In the genomic region with DNA sequence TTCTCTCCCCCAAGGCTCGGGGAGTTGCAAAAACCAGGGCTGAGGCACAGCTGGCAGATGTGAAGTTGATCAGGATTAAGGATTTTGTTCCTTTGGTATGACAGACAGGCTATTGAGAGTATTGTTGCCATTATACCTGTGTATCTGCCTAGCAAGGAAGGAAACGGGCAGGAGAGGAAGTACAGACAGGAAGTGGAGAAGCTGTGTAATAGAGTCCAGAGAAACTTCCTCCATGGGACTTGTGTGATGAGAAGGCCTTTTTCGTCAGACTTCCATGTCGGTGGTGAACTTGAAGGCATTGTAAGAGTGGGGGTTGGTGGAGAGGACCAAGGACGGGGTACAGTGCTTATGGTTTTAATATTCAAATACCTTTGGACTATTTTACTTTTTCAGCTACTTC, we compare ENCODE assay signal across 18 mouse cellular contexts. TPM values are rescaled to one million over a fixed set of nuclear protein-coding genes. Genes with fewer than 3 reads are reported as not detected.
DNase-seq lines count a peak whose midpoint lies in the region; ATAC-seq and TF ChIP-seq lines count a peak whose summit lies in the region.
"Had no signal": no experiment of that assay in that cellular context is flagged by ENCODE, and none has a peak within 500 bp of the region (broad histone marks: within the 10 kb centered on the region; RNA-seq: fewer than 3 reads in every experiment).

No protein-coding gene starts in this region.

- TF ChIP-seq POLR2A in liver, adult 2 months (IDR thresholded peaks at IDR 0.05; ENCODE audit: extremely low read depth, insufficient read depth, low read length) = no peak

- H3K79me2 ChIP-seq in liver, adult 2 months (ENCODE audit: control insufficient read depth, insufficient read depth, low read length) = peaks cover 8% of the 10 kb centered on the region; the same call in 1 of the 2 replicates
- H3K79me2 ChIP-seq in macrophage (ENCODE audit: inconsistent target) = peaks cover 99% of the 10 kb centered on the region

- H3K36me3 ChIP-seq in heart, embryonic 10.5 days = peaks cover 26% of the 10 kb centered on the region
- no peaks in the 10 kb centered on the region for H3K36me3 ChIP-seq in liver, adult 2 months (ENCODE audit: control insufficient read depth, insufficient read depth, low read length)
- H3K36me3 ChIP-seq in liver, embryonic 11.5 days (ENCODE audit: control insufficient read depth, insufficient read depth, low read length) = 0 out of 2 replicates have a peak, but pooled peaks cover 2% of the 10 kb centered on the region
- H3K36me3 ChIP-seq in macrophage (ENCODE audit: inconsistent target) = peaks cover 60% of the 10 kb centered on the region
- peaks cover 2% of the 10 kb centered on the region; the same call in 1 of the 2 replicates for H3K36me3 ChIP-seq in splenic B cell, adult 2 months (ENCODE audit: control insufficient read depth, insufficient read depth, low read length, poor library complexity, severe bottlenecking)
- H3K36me3 ChIP-seq: hindbrain, embryonic 15.5 days had no signal

- 68% methylated on average over 5 of the region's 5 CpGs for WGBS in heart, embryonic 10.5 days
- WGBS in liver, adult 2 months = 76% methylated on average over 5 of the region's 5 CpGs
- 54% methylated on average over 5 of the region's 5 CpGs for WGBS in liver, embryonic 11.5 days
- 25% methylated on average over 5 of the region's 5 CpGs for WGBS in macrophage (ENCODE audit: missing documents)

- no peaks in the 10 kb centered on the region for H3K27me3 ChIP-seq in heart, embryonic 10.5 days (ENCODE audit: insufficient read depth, poor library complexity, severe bottlenecking)
- H3K27me3 ChIP-seq in liver, adult 2 months (ENCODE audit: control insufficient read depth, insufficient read depth, low read length) = no peaks in the 10 kb centered on the region
- no peaks in the 10 kb centered on the region for H3K27me3 ChIP-seq in liver, embryonic 11.5 days (replicated peaks; ENCODE audit: control insufficient read depth, insufficient read depth, low read length)
- H3K27me3 ChIP-seq in splenic B cell, adult 2 months (ENCODE audit: control insufficient read depth, insufficient read depth, low read length, poor library complexity, severe bottlenecking) = no peaks in the 10 kb centered on the region
- H3K27me3 ChIP-seq: embryonic facial prominence, embryonic 13.5 days; hindbrain, embryonic 15.5 days; kidney, embryonic 15.5 days; neural tube, embryonic 13.5 days had no signal

- peaks cover 19% of the 10 kb centered on the region for H3K4me1 ChIP-seq in heart, embryonic 10.5 days
- H3K4me1 ChIP-seq in liver, adult 2 months (ENCODE audit: control insufficient read depth, insufficient read depth, low read length) = peaks cover 9% of the 10 kb centered on the region; the same call in 1 of the 2 replicates
- no peaks in the 10 kb centered on the region for H3K4me1 ChIP-seq in liver, embryonic 11.5 days (replicated peaks; ENCODE audit: control insufficient read depth, insufficient read depth, low read length)
- H3K4me1 ChIP-seq: embryonic facial prominence, embryonic 13.5 days; hindbrain, embryonic 15.5 days; midbrain, embryonic 10.5 days; neural tube, embryonic 13.5 days had no signal

- no peak overlapping the region for H3K4me2 ChIP-seq in liver, embryonic 11.5 days
- H3K4me2 ChIP-seq: embryonic facial prominence, embryonic 13.5 days; hindbrain, embryonic 15.5 days; kidney, embryonic 15.5 days; neural tube, embryonic 13.5 days had no signal

- H3K27ac ChIP-seq in heart, embryonic 10.5 days = peak overlapping the region; percentile 33; the same call in 1 of the 2 replicates
- H3K27ac ChIP-seq in liver, adult 2 months (replicated peaks; ENCODE audit: insufficient read depth, low read depth, low read length) = no peak overlapping the region
- H3K27ac ChIP-seq in liver, embryonic 11.5 days (ENCODE audit: low read depth, low read length) = no peak overlapping the region
- peak overlapping the region; percentile 50 for H3K27ac ChIP-seq in macrophage
- H3K27ac ChIP-seq: embryonic facial prominence, embryonic 13.5 days; hindbrain, embryonic 15.5 days; kidney, embryonic 15.5 days; midbrain, embryonic 10.5 days; neural tube, embryonic 13.5 days had no signal

- DNase-seq in heart, embryonic 10.5 days (ENCODE audit: low spot score) = no peak
- DNase-seq in heart, postnatal 4 days = no peak
- DNase-seq in liver, adult 2 months (ENCODE audit: extremely low read depth, low read depth, low spot score) = peak; percentile 28
- DNase-seq in liver, embryonic 11.5 days (ENCODE audit: low spot score) = no peak
- DNase-seq in splenic B cell, adult 2 months (ENCODE audit: low read depth, low spot score) = peak; percentile 31
- no peak for DNase-seq in embryo, embryonic 9.5 days (ENCODE audit: extremely low spot score)
- DNase-seq: cerebellum, adult 9-11 months had no signal

- H3K4me3 ChIP-seq in heart, embryonic 10.5 days = no peak overlapping the region
- H3K4me3 ChIP-seq in liver, adult 2 months (ENCODE audit: insufficient read depth, low read depth, low read length) = no peak overlapping the region
- no peak overlapping the region for H3K4me3 ChIP-seq in liver, embryonic 11.5 days (ENCODE audit: low read depth, low read length)
- H3K4me3 ChIP-seq in macrophage (ENCODE audit: inconsistent target) = no peak overlapping the region
- H3K4me3 ChIP-seq: embryonic facial prominence, embryonic 13.5 days; hindbrain, embryonic 15.5 days; kidney, embryonic 15.5 days; midbrain, embryonic 10.5 days; neural tube, embryonic 13.5 days had no signal

- no peak overlapping the region for H3K9ac ChIP-seq in liver, adult 2 months (ENCODE audit: low read depth, low read length)
- H3K9ac ChIP-seq in liver, embryonic 11.5 days (ENCODE audit: low read depth, low read length) = no peak overlapping the region
- H3K9ac ChIP-seq: embryonic facial prominence, embryonic 13.5 days; hindbrain, embryonic 15.5 days; kidney, embryonic 15.5 days; neural tube, embryonic 13.5 days had no signal

- no peaks in the 10 kb centered on the region for H3K9me3 ChIP-seq in heart, embryonic 10.5 days
- no peaks in the 10 kb centered on the region for H3K9me3 ChIP-seq in liver, embryonic 11.5 days (ENCODE audit: control insufficient read depth, low read length)
- H3K9me3 ChIP-seq: embryonic facial prominence, embryonic 13.5 days; hindbrain, embryonic 15.5 days; kidney, embryonic 15.5 days; midbrain, embryonic 10.5 days; neural tube, embryonic 13.5 days had no signal

- no peak for TF ChIP-seq CTCF in liver, adult 2 months (IDR thresholded peaks at IDR 0.05; ENCODE audit: low read depth, low read length)

- ATAC-seq in liver, embryonic 11.5 days (replicated peaks; ENCODE audit: low FRiP score) = no peak
- ATAC-seq: forebrain, embryonic 14.5 days; intestine, postnatal 0 days had no signal

RNA-seq across cellular contexts. Expression of gene Tmem202, which starts 11.4 kb away (rescaled TPM):
- 0.11 and 0.26 TPM in 2 replicates for polyA plus RNA-seq in heart, embryonic 10.5 days (2016; fragmentation: Nextera tagmentation; extraction: Ambion mirVana)
- total RNA-seq in heart, postnatal 4 days (2021) = under 1 TPM; 0.23 to 0.71 TPM
- 0.18 TPM in 1 of 2 replicates, not detected in the other for total RNA-seq in liver, adult 2 months (2014; rRNA removed)
- 0.07 TPM in 1 of 2 replicates, not detected in the other for polyA plus RNA-seq in liver, adult 2 months (2012; rRNA removed)
- 0.22 TPM in 1 of 2 replicates, not detected in the other for polyA plus RNA-seq in liver, embryonic 11.5 days (2014; fragmentation: Nextera tagmentation; extraction: Ambion mirVana)
- total RNA-seq in macrophage (2018; cell fraction: chromatin; rRNA removed) = 1 to 10 TPM in 23 of 26 experiments, under 1 TPM in 2, not detected in 1; 0.57 to 9.3 (median 3.9) TPM
- total RNA-seq in macrophage (2018; cell fraction: cytosol; rRNA removed) = 1 to 10 TPM; 2.9 to 6.7 (median 4.3) TPM
- 1 to 10 TPM; 1.4 to 8.6 (median 3.1) TPM for total RNA-seq in macrophage (2018; cell fraction: nucleus; rRNA removed)
- polyA plus RNA-seq in macrophage (2018) = 4.2 to 5.7 TPM (median 5.0 TPM) in 3 replicates
- polyA plus RNA-seq: embryonic facial prominence, embryonic 13.5 days; kidney, embryonic 15.5 days; large intestine, adult 2 months had no signal

RNA-seq across cellular contexts. Expression of gene Hexa, which starts 11.7 kb away (rescaled TPM):
- polyA plus RNA-seq in heart, embryonic 10.5 days (2016; fragmentation: Nextera tagmentation; extraction: Ambion mirVana) = 63.6 and 67.8 TPM in 2 replicates
- total RNA-seq in heart, postnatal 4 days (2021) = 10 to 100 TPM; 33.4 to 33.7 TPM
- total RNA-seq in liver, adult 2 months (2014; rRNA removed) = 39.6 and 46.2 TPM in 2 replicates
- polyA plus RNA-seq in liver, adult 2 months (2012; rRNA removed) = 38.9 and 46.2 TPM in 2 replicates
- polyA plus RNA-seq in liver, embryonic 11.5 days (2014; fragmentation: Nextera tagmentation; extraction: Ambion mirVana) = 62.4 and 65.3 TPM in 2 replicates
- total RNA-seq in macrophage (2018; cell fraction: chromatin; rRNA removed) = 100 to 1,000 TPM in 19 of 26 experiments, 10 to 100 TPM in 7; 71.9 to 287 (median 128) TPM
- total RNA-seq in macrophage (2018; cell fraction: cytosol; rRNA removed) = 1,000 to 10,000 TPM in 13 of 26 experiments, 100 to 1,000 TPM in 13; 647 to 1,881 (median 1,128) TPM
- total RNA-seq in macrophage (2018; cell fraction: nucleus; rRNA removed) = 1,000 to 10,000 TPM in 2 of 26 experiments, 100 to 1,000 TPM in 24; 203 to 1,284 (median 683) TPM
- 1,167 to 1,761 TPM (median 1,697 TPM) in 3 replicates for polyA plus RNA-seq in macrophage (2018)

RNA-seq across cellular contexts. Expression of gene Celf6, which starts 26.7 kb away (rescaled TPM):
- 0.06 TPM in 1 of 2 replicates, not detected in the other for polyA plus RNA-seq in heart, embryonic 10.5 days (2016; fragmentation: Nextera tagmentation; extraction: Ambion mirVana)
- under 1 TPM; 0.09 to 0.12 TPM for total RNA-seq in heart, postnatal 4 days (2021)
- not detected in 2 replicates for total RNA-seq in liver, adult 2 months (2014; rRNA removed)
- not detected in 2 replicates for polyA plus RNA-seq in liver, adult 2 months (2012; rRNA removed)
- 0.10 TPM in 1 of 2 replicates, not detected in the other for polyA plus RNA-seq in liver, embryonic 11.5 days (2014; fragmentation: Nextera tagmentation; extraction: Ambion mirVana)
- total RNA-seq in macrophage (2018; cell fraction: chromatin; rRNA removed) = under 1 TPM in 1 of 26 experiments, not detected in 25; 0.44 TPM
- under 1 TPM in 1 of 26 experiments, not detected in 25; under 0.01 TPM for total RNA-seq in macrophage (2018; cell fraction: cytosol; rRNA removed)
- total RNA-seq in macrophage (2018; cell fraction: nucleus; rRNA removed) = under 1 TPM in 1 of 26 experiments, not detected in 25; 0.27 TPM
- not detected in 3 replicates for polyA plus RNA-seq in macrophage (2018)
- total RNA-seq: gastrocnemius, postnatal 36 days; heart, postnatal 25 days had no signal

Comparison
In these comparisons a context has a peak if more than half of its experiments do, and no peak if none do; other contexts are left out.
1. DNase-seq: peak in liver, adult 2 months (single experiment) and splenic B cell, adult 2 months (single experiment); none in heart, embryonic 10.5 days (single experiment), heart, postnatal 4 days (single experiment), liver, embryonic 11.5 days (single experiment) and embryo, embryonic 9.5 days (single experiment).
2. H3K27ac ChIP-seq: peak in heart, embryonic 10.5 days (single experiment) and macrophage (single experiment); none in liver, adult 2 months (single experiment) and liver, embryonic 11.5 days (single experiment).
3. RNA of gene Hexa, which starts 11.7 kb away (polyA plus RNA-seq): 1,167 to 1,761 TPM in macrophage; 63.6 to 67.8 TPM in heart, embryonic 10.5 days, 62.4 to 65.3 TPM in liver, embryonic 11.5 days and 38.9 to 46.2 TPM in liver, adult 2 months; every median in the first group is over 10 times any median in the second.